Mouse (Mus musculus) 416B (cell line): ENCODE data around the gene Rbsn.

Experiments
- DNase-seq: peaks from one replicate; pipeline ENCODE4 v3.0.0; 2011; ENCODE audit warnings: low read depth

Gene Rbsn

GRCm38 (mm10) chr6:92214773-92215449 is at the start of gene Rbsn:
Gene Rbsn, minus strand, starts transcription at chr6:92214925.
- DNase-seq: peak; percentile 92

- DNase-seq: no peak
These were observed 46.6 kb upstream of the Rbsn start for GRCm38 (mm10) chr6:92261162-92261843.

DNA sequence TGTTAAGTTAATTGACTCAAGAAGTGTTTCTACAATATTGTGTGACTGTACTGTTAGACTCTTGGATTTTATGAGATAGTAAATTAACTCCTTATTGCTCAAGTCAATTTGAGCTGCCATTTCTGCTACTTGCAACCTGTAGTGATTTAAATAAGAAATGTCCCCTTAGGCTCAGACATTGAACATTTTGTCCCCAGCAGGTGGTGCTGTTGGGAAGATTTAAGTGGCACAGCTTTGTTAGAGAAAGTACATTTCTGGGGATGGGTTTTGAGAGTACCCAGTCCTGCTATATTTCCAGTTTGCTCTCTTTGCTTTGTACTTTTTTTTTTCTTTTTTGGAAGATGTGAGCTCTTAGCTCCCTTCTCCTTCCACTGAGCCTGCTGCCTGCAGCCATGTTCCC is 40.6 kb upstream of the Rbsn start:
- DNase-seq: no peak

DNA sequence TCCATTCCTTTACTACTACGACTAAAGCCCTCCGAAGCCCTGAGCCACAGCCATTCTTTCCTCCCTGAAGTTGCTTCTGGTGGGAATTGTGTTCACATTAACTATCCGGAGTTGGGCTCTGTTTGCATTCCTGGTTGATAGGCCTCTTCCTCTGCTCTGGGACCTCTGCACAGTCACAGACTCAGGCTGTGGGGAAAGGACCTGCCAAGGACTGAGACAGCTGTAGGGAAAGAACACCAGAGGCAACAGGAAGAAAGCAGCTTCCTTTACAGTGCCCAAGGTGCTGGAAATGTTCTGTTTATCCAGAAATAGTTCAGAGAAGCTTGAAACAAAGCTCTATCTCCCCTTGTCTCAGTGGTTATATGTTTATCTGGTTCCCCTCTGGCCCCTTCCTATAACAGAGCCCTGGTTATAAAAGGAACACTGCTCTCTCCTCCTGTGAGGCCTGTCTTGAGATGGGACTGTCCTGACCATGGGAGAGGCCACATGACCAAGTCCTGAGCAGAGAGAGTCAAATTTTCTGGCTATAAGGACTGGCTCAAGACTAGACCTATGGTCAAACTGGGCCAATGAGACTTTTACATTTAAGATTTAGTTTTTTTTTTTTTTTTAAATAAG is 38.6 kb upstream of the Rbsn start:
- no peak for DNase-seq

- no peak for DNase-seq
These were observed 32.6 kb upstream of the Rbsn start for GRCm38 (mm10) chr6:92247215-92247919.

DNA sequence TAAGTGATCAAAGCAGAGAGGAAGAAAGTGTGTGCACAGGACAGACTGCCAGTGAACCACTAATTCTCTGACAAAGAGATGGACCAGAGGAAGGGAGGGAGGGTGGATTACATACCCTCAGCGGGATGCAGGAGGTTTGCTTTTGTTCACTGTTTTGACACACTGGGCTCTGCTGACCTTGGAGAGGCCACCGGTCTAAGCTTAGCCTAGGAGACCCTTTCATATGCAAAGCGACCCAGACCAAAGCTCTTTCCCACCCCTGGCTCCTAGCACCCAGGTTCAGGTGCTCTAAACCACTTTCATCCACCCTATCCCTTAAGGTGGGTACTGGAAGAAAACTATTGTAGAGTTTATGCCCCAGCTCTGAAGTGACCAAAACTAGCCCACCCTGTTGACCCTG is 31.6 kb upstream of the Rbsn start:
- no peak for DNase-seq

GRCm38 (mm10) chr6:92244591-92244990 is 29.9 kb upstream of the Rbsn start, which contains the start of gene Trh:
Gene Trh, minus strand, starts transcription at chr6:92244650.
- DNase-seq: no peak

- DNase-seq: peak; percentile 61
These were observed 26.6 kb upstream of the Rbsn start for GRCm38 (mm10) chr6:92241178-92241906.

DNA sequence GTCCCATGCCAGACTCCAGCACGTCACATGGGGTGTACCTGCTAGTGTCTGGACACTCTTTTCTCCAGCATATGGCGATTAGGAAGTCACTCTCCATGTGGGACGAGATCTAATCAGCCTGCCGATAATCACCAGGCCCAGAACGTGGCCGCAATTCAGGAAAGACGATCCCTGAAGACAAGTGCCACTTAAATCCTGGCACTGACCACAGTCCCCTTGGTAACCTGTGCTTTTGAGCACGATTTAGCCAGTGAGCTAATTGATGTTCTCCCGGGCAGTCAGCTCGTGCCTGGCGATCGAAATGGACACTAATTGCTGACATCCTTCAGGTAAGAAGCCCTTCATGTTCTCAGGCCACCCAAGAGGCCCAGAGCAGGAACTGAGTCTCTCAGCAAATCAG is 20.3 kb upstream of the Rbsn start:
- DNase-seq: no peak

DNA sequence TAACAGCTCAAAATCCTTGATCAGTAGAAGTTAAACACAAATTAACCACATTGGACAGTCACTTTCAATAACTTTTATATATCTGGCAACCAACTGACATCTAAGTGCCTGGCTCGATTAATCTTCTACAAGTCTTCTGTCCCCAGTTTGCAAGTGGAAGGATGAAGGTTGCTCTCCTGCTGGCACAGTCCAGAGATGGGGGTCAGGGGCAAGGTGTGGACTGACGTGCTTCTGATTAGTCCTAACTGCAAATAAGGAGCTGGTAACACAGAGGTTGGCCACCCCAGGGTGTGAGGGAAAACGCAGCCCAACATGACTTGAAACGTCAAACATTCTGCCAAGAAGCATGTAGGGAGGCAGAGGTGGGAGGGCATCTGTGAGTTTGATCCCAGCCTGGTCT is 17.0 kb upstream of the Rbsn start:
- no peak for DNase-seq

DNA sequence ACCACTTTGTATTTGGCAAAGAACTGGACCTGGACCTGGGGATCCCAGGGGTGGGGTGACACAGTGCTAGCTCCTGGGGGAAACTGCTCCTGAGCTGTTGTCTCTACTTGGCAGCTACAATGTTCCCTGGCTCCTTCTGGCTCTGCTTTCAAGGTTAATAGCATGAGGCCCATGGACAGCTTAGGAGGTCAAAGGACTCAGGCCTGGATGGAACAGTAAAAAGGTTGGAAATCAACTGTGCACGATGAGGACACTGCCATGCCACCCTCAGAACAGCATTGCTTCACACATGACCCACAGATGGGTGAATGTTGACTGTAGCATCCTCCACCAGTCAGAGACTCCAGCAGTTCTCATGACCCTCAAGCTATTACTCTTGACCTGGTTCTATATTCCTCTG is 16.6 kb upstream of the Rbsn start:
- no peak for DNase-seq

DNA sequence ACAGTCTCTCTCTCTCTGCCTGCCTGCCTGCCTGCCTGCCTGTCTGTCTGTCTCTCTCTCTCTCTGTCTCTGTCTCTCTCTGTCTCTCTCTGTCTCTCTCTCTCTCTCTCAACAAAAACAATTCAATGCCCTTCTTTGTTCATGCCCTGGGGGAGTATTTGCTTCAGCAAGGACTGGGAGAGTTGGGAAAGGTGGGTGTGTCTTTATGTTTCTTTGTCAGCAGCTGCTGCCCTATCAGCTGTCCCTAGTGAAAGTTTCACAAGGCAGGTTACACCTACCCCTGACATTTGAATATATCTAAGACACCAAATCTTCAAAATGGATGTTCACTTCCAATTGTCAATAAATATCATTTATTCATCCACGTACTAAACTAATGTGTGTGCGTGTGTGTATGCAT is 14.9 kb upstream of the Rbsn start:
- no peak for DNase-seq

- no peak for DNase-seq
These were observed 14.4 kb upstream of the Rbsn start for GRCm38 (mm10) chr6:92229103-92229502.

- no peak for DNase-seq
These were observed 10.3 kb upstream of the Rbsn start for GRCm38 (mm10) chr6:92224981-92225380.

DNA sequence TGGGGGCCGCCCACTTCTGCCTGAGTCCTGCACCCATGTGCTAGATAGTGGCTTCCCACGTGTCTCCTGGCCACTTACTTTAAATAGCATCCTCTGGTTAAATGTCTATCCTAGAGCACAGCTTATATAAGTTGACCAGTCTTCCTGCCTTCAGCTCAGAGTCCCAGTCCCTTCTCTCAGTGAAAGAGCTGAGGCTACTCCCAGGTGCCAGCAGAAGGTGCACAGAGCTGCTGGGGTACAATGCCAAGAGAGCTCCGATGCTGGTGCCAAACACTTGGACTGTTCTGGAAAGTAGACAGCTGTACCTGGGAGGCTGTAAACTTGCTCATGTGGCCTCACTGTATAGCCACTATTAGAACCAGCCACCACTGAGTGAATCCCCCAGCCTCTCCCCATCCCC is 7.3 kb upstream of the Rbsn start:
- DNase-seq: no peak

GRCm38 (mm10) chr6:92221604-92222003 is 6.9 kb upstream of the Rbsn start:
- DNase-seq: no peak

DNA sequence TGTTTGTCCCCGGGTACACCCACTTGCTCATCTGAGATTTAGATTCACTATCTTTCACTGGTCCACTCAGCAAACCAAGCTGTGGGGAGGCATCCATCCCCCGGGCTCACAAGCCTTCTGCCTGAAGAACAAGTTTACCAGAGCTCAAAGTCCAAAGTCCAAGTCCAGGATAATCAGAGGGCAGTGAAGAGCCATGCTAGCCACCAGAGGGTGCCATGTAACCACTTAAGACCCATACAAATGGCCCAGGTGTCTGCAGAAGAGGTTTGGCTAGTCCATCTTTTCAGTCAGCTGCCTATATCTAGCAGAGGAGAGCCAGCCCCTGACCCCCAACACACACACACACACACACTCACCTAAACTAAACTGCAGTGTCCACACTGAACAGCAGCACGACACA is 4.7 kb upstream of the Rbsn start:
- peak; percentile 66 for DNase-seq

DNA sequence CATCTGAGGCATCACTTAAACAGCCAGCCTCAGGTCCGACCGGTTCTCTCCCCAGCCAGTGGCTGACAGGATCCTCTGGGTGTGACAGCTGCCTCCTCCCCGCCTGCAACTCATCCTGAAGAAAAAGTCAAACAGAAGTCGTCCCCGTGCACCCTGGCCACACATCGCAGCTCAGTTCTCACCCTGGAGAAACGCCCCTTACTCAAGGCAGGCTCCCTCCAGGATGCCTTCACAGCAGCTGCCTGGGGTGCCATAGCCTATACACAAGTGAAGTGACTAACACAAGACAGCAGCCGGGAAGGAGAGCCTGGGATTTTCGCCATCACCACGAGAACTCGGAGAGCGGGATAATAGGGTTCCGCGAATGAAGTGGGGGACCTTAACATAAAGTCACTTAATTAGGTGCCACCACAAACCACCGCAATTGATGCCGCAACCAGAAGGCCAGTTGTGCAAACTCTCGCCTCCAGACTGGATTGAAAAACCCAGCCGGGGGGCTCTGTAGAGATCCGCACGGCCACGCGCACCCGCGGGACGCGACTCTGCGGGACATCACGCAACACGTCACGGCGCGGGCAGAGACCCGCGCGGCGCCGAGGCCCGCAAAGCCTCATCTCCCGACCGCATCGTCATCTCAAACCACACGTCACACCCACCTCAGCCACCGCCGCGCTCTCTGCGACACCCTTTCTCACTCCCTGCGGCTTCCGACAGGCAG is 511 bp downstream of the Rbsn start:
- DNase-seq: no peak

DNA sequence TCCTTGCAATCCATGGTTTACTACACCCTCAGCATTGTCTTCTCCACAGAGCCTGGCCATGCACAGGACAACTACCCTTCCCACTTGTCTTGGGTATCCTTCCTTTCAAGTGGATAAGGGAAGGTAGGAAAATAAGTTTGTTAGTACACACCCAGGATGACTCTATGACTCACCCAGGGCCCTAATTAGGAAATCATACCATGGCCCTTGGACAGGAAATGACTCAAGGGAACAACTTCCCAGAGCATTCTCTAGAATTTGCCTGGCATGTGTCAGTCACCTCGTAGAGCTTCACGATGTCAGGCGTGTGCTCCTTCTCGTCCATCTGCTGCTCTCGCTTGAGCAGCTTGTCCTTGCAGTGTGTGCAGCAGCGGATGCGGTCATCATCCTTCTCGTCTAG is 15.3 kb downstream of the Rbsn start:
- DNase-seq: peak; percentile 67

DNA sequence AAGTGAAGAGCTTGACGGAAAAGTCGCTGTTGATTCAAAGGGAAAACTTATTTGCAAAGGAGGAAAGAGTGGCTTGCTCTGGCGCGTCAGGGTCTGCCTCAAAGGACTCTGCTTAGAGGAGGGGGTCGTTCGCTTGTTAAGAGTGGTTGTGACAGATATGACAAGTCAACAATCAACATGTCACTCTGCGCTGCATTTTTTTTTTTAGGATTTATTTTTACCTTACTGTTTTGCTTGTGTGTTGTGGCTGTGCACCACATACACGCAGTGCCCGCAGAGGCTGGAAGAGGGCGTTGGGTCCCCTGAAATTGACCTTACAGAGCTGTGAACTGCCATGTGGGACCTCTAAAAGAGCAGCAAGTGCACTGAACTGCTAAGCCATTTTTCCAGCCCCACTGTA is 30.5 kb downstream of the Rbsn start:
- peak; percentile 65 for DNase-seq

- peak; percentile 59 for DNase-seq
These were observed 31.0 kb downstream of the Rbsn start, which contains the start of gene Mrps25 for GRCm38 (mm10) chr6:92183621-92184131. Gene Mrps25, minus strand, starts transcription at chr6:92184033.
